Mouse (Mus musculus) small intestine, adult 10 weeks (tissue): ENCODE results near the gene Khdc3. TPM values are rescaled to one million over a fixed set of nuclear protein-coding genes. Genes with fewer than 3 reads are reported as not detected.

ENCODE experiments used
- polyA plus RNA-seq: library from polyadenylated mRNA; stranded (reverse); fragments of 350-450 nt; fragmentation: Illumina TruSeq; extraction: RNeasy Lipid Tissue Mini Kit (QIAGEN cat#74804); gene quantifications from one replicate; pipeline ENCODE4 v1.2.3, GENCODE M21; 2014; ENCODE audit warnings: low replicate concordance

The Khdc3 gene
- polyA plus RNA-seq: not detected

DNA sequence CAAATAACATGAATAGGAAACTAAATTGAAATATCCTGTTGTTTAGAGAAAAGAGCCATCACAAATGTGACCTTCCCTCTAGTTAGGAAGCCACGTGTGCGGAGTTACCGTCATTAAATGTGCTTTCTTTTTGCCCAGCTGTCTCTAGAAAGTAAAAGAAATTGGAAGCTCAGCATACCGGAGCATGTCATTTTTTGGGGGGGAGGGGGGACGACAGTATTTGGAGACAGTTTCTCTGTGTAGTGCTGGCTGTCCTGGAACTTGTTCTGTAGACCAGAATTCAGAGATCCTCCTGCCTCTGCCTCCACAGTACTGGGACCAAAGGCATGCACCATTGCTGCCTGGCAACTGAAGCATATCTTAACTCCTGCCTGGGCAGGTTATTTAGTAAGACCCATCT lies at the start of gene Khdc3:
Khdc3 (plus strand) TSS at position 301 of the 400 bp plus-strand sequence.

GRCm38 (mm10) chr9:73102181-73102580 lies 545 bp downstream of the Khdc3 start, which contains the start of gene Gm20509:
Gm20509 (plus strand) TSS chr9:73102470.

DNA sequence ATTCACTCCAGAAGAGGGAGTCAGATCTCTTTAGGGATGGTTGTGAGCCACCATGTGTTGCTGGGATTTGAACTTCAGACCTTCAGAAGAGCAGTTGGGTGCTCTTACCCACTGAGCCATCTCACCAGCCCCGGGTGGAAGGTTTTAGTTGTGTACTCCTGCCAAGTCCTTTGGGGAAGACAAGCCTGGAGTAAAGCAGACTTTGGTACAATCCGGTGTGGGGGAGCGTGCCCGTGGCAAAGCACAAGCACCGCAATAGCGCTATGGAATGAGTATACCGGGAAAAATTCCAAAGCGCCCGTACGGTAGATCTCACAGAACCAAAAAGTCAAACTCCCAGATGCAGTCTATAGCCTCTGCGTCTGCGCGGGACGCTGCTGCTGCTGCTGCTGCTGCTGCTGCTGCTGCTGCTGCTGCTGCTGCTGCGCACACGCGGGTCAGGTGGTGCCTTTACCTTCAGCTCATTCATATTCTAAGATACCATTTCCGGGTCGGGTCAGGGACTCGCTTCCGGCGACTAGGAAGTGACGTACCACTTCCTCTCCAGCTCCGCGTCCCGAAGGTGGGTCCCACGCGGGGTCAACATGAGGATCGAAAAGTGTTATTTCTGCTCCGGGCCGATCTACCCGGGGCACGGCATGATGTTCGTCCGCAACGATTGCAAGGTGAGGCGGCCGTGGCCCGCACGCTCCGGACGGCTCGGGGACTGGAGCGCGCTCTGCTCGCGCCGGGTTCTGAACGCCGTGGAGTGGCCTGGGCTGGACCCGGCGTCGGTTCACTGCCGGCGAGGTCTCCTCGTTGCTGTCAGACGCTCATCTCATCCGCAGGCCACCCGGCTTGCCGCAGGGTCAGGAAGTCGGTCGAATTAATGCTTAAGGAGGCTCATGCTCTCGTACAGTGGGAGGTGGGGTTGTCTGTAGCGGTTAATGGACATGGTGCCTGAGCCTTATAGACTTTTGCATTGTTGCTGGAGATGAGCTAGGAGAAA lies 11.6 kb downstream of the Khdc3 start, which contains the start of gene Rsl24d1:
Rsl24d1 (plus strand) TSS at position 508 of the 988 bp plus-strand sequence.

Other genes with a start within 250 kb of the Khdc3 start
- gene Pygo1, start 176.2 kb upstream of the Khdc3 start, polyA plus RNA-seq: 0.82 TPM
- gene Dyx1c1, start 143.1 kb upstream of the Khdc3 start, polyA plus RNA-seq: not detected
- not detected for gene Gm44503, start 143.0 kb upstream of the Khdc3 start, polyA plus RNA-seq
- 8.4 TPM for gene Ccpg1os, start 116.5 kb upstream of the Khdc3 start, polyA plus RNA-seq
- 57.4 TPM for gene Ccpg1, start 116.4 kb upstream of the Khdc3 start, polyA plus RNA-seq
- gene Pigb, start 61.5 kb upstream of the Khdc3 start, polyA plus RNA-seq: 5.1 TPM
- 18.5 TPM for gene Rab27a, start 57.0 kb upstream of the Khdc3 start, polyA plus RNA-seq
- gene Gm20509, start 634 bp downstream of the Khdc3 start, polyA plus RNA-seq: not detected
- 35.5 TPM for gene Rsl24d1, start 11.6 kb downstream of the Khdc3 start, polyA plus RNA-seq